Mouse (Mus musculus) testis, adult 2 months (tissue): ENCODE results near the gene Samd4. TPM values are rescaled to one million over a fixed set of nuclear protein-coding genes. Genes with fewer than 3 reads are reported as not detected.

Experiments
- H3K27ac ChIP-seq: fragments of 200-500 bp; 2 replicates; pipeline ENCODE4 v1.5.1; 2012; ENCODE audit warnings: low read depth, low read length; ENCODE audit not compliant: control insufficient read depth, insufficient read depth
- H3K27me3 ChIP-seq: fragments of 200-500 bp; 2 replicates; pipeline ENCODE4 v1.6.1; 2012; ENCODE audit warnings: mild to moderate bottlenecking, low read length, moderate library complexity; ENCODE audit not compliant: control insufficient read depth, insufficient read depth
- H3K36me3 ChIP-seq: fragments of 200-500 bp; 2 replicates; pipeline ENCODE4 v1.6.1; 2012; ENCODE audit warnings: mild to moderate bottlenecking, low read length; ENCODE audit not compliant: control insufficient read depth, insufficient read depth
- H3K4me1 ChIP-seq: fragments of 200-500 bp; 2 replicates; pipeline ENCODE4 v1.6.1; 2012; ENCODE audit warnings: low read length; ENCODE audit not compliant: control insufficient read depth, insufficient read depth
- H3K4me3 ChIP-seq: fragments of 200-500 bp; 2 replicates; pipeline ENCODE4 v1.5.1; 2012; ENCODE audit warnings: low read depth, mild to moderate bottlenecking, low read length, moderate library complexity, mixed read lengths; ENCODE audit not compliant: control insufficient read depth
- CTCF ChIP-seq: fragments of 200-500 bp; IDR thresholded peaks from 2 replicates; pipeline ENCODE4 v1.5.1; 2012; ENCODE audit warnings: low read depth, mild to moderate bottlenecking, inconsistent platforms, low read length, moderate library complexity; ENCODE audit not compliant: control insufficient read depth, insufficient read depth, insufficient replicate concordance
- POLR2A ChIP-seq: fragments of 200-500 bp; IDR thresholded peaks from 2 replicates; pipeline ENCODE4 v1.6.1; 2012; ENCODE audit warnings: low read depth, mild to moderate bottlenecking, inconsistent platforms, low read length, moderate library complexity; ENCODE audit not compliant: control insufficient read depth
- polyA plus RNA-seq: library from polyadenylated mRNA; depleted of rRNA; stranded (reverse); fragments of >200 nt; gene quantifications from 2 replicates; pipeline ENCODE4 v1.2.3, GENCODE M21; 2012

The Samd4 gene
- polyA plus RNA-seq, 1 experiment: 693 TPM

- no peak overlapping the region for H3K4me3 ChIP-seq
- no peak overlapping the region for H3K27ac ChIP-seq
- no peak for TF ChIP-seq CTCF
- no peak for TF ChIP-seq POLR2A
- no peaks in the 10 kb centered on the region for H3K36me3 ChIP-seq
- no peaks in the 10 kb centered on the region for H3K4me1 ChIP-seq
- H3K27me3 ChIP-seq: no peaks in the 10 kb centered on the region
Measured at GRCm38 (mm10) chr14:47032140-47032539, 149.5 kb downstream of the Samd4 start.

- TF ChIP-seq CTCF (no peak), POLR2A (no peak)
- H3K27ac ChIP-seq: no peak overlapping the region
- no peaks in the 10 kb centered on the region for H3K36me3 ChIP-seq
- no peaks in the 10 kb centered on the region for H3K4me1 ChIP-seq
- H3K27me3 ChIP-seq: no peaks in the 10 kb centered on the region
- H3K4me3 ChIP-seq: no peak overlapping the region
Measured at GRCm38 (mm10) chr14:47033423-47033822, 150.8 kb downstream of the Samd4 start.

DNA sequence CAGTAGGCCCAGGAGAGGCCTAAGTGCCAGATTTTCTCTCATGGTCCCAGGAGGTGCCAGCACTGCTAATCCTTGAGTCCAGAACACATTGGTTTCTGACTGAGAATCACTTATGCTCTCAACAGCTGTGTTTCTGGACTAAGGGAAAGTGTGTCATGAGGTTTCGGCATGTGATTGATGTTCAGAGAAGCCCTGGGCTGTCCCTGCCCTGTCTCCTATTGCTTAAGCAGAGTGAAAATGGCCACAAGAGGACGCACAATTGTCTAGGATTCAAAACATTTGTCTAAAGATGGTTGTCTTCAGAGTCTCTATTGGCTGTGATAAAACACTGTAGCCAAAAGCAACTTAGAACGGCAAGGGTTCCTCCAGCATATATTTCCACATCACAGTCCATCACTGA lies 159.0 kb downstream of the Samd4 start:
- H3K36me3 ChIP-seq: no peaks in the 10 kb centered on the region
- H3K27ac ChIP-seq: no peak overlapping the region
- H3K27me3 ChIP-seq: no peaks in the 10 kb centered on the region
- TF ChIP-seq CTCF (no peak), POLR2A (no peak)
- H3K4me1 ChIP-seq: no peaks in the 10 kb centered on the region; the same call in 1 of the 2 replicates
- H3K4me3 ChIP-seq: no peak overlapping the region

DNA sequence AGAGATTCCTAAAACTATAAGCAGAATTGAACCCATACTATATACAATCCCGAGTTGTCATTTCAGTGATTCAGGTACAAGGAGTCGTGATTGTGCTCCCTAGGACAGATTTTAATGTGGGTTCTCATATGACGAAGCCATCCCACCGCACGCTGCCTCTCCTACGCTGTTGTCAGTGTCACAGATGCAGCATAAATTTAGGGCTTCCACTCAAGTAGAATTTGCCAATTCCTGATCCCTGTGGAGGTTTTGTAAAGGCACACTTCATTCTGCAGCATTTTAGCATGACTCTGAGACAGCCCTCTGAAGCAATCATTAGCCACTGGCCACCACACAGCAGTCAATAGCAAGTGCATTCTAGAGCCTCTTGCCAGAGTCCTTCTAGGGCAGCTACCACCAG lies 166.4 kb downstream of the Samd4 start:
- TF ChIP-seq POLR2A (no peak), CTCF (no peak)
- no peaks in the 10 kb centered on the region for H3K27me3 ChIP-seq
- no peaks in the 10 kb centered on the region for H3K36me3 ChIP-seq
- no peaks in the 10 kb centered on the region for H3K4me1 ChIP-seq
- H3K27ac ChIP-seq: no peak overlapping the region
- H3K4me3 ChIP-seq: no peak overlapping the region

DNA sequence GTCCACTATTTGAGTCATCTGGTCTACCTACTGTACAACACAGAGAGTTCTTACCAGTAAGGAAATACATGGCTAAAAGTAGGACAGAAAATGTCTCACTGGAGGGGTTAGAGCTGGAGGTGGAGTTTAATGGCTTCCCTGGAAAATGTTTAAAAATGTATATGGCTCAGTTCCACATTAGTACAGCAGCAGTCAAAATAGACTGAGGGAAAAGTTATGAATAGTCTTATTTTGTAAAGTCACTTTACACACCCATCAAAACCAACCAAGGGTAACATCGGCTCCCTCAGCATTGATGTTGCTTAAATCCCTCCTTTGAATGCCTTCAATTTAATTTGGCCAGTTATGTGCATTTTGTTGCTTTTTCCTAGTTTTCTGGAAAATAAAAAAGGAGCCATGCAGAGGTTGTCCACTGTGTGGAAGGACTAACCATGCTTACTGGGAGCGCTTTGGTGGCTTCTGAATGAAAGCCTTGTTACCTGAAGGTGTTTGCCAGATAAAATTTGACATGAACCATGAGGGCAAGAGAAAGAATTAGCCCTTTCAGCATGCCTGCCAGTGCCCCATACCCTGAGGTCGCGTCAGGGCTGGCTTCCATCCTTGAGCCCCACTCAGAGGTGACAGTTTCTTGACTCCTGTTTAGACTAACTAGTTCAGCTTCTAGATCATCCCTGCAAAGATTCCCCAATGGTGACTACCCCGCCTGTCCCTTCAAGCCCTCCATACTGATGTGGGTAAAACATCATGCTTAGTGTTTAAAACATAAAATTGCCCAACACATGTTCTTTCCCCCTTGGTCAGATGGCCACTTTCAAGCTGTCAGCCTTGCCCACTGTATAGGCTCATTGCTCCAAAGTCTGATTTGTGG lies 169.3 kb downstream of the Samd4 start:
- no peaks in the 10 kb centered on the region for H3K36me3 ChIP-seq
- no peak overlapping the region for H3K27ac ChIP-seq
- TF ChIP-seq POLR2A (no peak), CTCF (no peak)
- H3K4me3 ChIP-seq: no peak overlapping the region
- no peaks in the 10 kb centered on the region for H3K4me1 ChIP-seq
- H3K27me3 ChIP-seq: no peaks in the 10 kb centered on the region

GRCm38 (mm10) chr14:47053101-47053500 lies 170.4 kb downstream of the Samd4 start:
- H3K27me3 ChIP-seq: no peaks in the 10 kb centered on the region
- no peak overlapping the region for H3K4me3 ChIP-seq
- H3K36me3 ChIP-seq: no peaks in the 10 kb centered on the region
- TF ChIP-seq POLR2A: no peak
- TF ChIP-seq CTCF: no peak
- no peak overlapping the region for H3K27ac ChIP-seq
- H3K4me1 ChIP-seq: no peaks in the 10 kb centered on the region

DNA sequence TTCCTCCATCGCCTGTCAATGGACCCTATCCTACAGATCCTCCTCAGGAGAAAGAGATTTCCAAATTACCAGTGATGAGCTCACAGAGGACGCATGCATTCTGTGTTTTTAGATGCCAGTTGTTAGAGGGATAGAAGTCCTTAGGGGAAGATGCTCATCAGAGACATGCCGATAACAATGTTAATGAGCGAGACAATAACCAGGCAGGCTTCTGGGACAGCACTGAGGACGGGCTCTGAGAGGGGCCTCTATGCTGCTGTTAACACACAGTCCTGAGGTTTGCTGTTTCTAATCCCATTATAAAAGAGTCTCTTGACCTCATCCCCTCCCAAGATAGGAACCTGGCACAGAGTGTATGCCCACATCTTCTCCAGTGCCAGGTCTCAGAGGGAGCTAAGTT lies 171.2 kb downstream of the Samd4 start:
- no peak overlapping the region for H3K4me3 ChIP-seq
- no peaks in the 10 kb centered on the region for H3K27me3 ChIP-seq
- no peaks in the 10 kb centered on the region for H3K4me1 ChIP-seq
- no peak overlapping the region for H3K27ac ChIP-seq
- H3K36me3 ChIP-seq: no peaks in the 10 kb centered on the region
- TF ChIP-seq POLR2A: no peak
- no peak for TF ChIP-seq CTCF
